Mouse (Mus musculus): ENCODE data around the gene Bri3.
A peak's percentile ranks its signal among the peaks of the same experiment; 100 is the strongest.

Bri3 gene

GRCm38 (mm10) chr5:144234714-144235113 lies 9.5 kb upstream of the Bri3 start:
- no peak for DNase-seq (ENCODE audit: low spot score)

- no peak for DNase-seq (ENCODE audit: low spot score)
These were observed 5.3 kb upstream of the Bri3 start for GRCm38 (mm10) chr5:144238969-144239368.

DNA sequence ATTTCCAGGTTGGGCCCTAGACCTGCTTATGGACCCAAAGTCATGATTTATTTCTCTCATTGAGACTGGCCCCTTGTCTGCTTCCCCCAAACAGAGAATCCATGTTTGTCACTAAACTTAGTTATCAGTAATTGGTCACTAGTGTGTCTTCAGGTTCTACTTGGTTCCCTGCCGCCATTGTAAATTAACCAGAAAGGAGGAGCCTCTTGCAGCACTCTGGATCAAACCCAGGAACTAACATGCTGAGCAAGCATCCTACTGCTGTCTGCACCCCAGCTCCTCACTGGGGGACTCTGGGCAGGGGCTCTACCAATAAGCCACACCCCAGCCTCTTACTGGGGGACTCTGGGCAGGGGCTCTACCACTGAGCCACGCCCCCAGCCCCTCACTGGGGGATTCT lies 1.4 kb downstream of the Bri3 start:
- no peak for DNase-seq (ENCODE audit: low spot score)

DNA sequence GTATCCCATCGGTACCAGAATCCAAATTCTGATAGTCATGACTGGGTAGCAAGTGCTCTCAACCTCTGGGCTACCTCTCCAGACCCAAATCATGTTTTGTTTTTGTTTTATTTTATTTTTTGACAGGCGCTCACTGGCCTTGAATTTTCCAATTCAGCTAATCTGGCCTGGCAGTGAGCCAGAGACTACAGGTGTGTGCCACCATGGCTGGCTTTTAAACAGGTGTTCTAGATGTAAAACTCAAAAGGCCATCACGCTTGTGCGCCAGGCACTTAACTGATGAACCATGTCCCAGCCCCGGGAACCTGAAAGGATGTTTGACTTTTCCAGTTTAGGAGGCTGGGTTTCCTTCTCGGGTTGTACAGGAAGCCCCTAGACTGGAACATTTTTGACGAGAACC lies 2.4 kb downstream of the Bri3 start:
- no peak for DNase-seq (ENCODE audit: low spot score)

DNA sequence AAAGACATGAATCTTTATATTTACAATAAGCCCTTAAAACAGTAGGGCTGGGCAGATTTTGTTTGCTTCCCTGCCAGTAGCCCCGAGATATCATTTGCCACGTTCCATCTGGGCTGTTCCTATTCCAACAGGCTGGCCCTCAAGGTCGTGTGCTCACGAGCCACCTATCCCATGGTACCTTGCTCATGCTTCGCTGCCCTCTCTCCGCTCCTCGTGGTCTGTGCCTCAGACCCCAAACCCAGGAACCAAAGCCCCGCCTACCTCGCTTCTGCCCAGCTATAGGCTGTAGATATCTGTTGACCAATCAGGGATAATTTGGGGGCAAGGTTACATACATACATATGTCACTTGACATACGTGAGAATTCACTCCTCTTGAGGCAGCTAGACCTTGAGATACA lies 3.1 kb downstream of the Bri3 start:
- DNase-seq (ENCODE audit: low spot score): no peak

DNA sequence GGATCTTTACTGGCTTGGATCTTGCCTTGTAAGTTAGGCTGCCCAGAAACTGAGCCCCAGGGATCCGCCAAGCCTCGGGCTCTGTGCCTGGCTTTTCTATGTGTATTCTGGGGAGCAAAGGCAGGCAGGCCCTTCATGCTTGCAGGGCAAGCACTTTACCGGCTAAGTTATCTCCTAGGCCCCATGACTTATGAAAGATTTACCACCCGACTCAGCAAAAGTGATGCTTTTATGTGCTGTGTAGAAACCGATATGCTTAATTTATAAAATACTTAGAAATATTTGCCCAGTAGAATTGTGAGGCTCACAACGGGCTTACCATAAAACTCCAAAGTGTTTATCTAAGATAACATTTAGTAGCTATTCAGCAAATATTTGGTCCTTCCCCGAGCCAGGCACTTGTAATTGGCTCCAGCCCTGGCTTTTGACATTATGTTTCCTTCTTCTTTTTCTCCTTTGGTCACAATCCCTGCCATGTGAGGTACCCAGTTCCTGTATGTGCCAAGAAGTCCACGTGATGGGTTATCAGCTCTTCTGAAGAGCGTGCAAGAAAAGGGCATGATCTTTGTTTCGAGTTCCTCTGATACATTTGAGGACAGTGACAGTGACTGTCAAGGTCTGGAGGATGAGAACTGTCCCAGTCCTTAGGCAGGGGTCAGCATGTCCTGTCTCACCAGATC lies 3.8 kb downstream of the Bri3 start:
- peak; percentile 22 for DNase-seq (ENCODE audit: low spot score)

DNA sequence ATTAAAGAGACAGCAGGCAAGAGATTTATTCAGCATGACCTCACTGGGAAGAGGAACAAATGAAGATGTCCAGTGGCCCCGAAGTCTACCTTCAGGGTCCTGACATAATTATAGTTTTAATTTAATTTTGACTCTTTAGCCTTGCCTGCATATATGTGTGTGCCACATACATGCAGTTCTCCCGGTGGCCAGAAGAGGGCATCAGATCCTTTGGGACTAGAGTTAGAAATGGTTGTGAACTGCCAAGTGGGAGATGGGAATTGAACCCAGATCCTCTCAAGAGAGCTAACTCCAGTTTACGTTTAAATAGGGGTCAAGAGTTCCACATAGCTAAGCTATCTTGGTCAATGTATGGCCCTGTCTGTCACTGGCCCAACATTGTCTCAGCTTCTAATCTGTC lies 5.6 kb downstream of the Bri3 start:
- no peak for DNase-seq (ENCODE audit: low spot score)

GRCm38 (mm10) chr5:144251876-144252577 lies 7.8 kb downstream of the Bri3 start:
- no peak for DNase-seq (ENCODE audit: low spot score)

GRCm38 (mm10) chr5:144253212-144253611 lies 9.0 kb downstream of the Bri3 start:
- no peak for DNase-seq (ENCODE audit: low spot score)

DNA sequence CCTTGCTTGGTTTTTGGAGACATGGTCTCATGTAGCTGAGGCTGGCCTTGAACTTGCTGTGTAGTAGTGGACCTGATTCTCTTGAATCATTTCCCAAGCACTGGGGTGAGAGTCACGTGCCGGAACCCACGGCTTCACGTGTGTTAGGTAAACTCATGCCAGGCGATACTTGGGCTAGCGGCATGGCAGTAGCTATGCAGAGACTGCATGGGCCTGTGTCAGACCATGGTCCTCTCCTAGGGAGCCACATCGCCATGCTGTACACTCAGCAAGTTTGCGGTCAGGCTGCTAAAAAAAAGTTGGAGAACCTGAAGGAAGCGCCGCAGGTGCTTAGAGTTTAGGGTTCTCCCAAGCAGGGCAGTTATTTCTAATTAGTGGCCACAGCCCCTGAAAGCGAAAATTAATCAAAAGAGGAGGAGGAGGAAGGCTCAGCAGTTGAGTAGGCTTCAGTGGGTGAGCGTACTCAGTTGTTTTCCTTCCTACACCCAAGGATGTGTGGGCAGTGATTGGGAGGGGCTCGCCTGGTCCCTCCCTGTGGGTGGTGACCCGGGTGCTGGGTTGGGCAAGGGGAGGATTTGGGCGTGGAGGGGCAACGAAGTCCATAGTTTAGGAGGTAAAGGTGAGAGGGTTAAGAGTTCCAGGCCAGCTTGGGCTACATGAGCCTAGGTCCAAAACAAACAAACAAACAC lies 10.0 kb downstream of the Bri3 start:
- peak; percentile 81 for DNase-seq (ENCODE audit: low spot score)

DNA sequence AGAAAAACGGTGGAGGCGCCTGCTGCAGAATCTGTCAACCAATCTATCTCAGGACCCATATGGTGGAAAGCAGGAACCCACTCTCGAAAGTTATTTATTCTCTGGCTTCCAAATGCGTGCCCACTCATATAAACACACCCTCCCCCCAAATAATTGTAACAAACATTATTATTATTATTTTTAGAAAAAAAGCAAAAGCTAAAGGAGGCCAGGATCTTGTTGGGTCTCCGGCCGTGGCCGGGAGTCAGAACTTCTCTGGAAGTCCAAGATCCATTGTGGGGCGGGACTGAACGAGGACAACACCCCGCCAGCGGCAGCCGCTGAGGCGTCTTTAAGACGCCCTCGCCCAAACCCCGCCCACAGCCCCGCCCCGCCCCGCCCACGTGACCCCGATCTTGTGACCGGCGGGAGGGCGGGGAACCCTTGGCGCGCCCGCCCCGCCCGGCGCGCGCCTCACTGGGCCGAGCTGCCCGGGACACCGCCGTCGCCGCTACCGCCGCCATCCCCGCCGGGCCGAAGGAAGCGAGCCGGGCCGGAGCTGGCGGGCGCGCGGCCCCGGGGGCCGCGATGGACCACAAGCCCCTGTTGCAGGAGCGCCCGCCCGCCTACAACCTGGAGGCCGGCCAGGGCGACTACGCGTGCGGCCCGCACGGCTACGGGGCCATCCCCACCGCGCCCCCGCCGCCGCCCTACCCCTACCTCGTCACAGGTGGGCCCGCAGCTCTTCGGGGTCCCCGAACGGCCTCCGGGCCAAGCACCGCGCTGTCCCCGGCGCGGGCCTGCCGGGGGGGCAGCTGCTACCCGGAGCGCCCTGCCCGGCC lies 10.8 kb downstream of the Bri3 start:
- DNase-seq (ENCODE audit: low spot score): peak; percentile 95

DNA sequence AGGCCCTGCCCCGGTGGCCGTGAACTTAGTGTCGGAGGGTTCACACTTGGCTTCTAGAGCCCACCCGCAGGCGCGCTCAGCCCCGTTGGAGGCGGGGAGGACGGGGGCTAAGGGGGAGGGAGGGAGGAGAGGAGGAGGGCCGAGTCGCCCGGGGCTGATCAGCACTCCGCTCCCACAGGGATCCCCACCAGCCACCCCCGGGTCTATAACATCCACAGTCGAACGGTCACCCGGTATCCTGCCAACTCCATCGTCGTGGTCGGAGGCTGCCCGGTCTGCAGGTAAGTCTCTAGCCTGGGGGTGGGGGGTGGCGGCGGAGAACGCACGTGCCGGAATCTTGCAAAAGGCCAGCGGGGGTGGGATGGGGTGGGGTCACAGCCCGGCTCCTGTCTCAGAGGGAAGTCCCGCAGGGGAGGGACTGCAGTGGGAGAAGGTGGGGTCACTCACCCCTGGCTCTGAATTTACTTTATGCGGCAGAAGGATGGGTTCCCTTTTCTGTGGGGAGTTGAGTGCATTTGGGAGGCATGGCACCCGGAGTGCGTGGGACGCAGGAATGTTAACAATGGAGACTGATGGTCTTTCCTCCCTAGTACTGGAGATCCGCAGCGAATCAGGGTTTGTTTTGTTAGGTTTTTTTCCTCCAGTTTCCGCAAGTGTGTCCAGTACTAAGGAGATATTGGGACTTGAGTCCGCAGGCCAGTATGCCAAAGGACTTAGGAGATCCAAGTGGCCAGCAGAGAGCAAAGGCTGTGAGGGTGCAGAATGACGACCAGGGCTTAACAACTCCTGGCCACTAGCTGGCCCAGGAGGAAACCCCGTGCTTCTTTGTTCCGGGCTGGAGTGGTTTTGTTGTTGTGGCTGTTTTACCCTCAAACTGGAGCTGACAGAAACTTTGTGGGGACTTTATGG lies 11.6 kb downstream of the Bri3 start:
- peak; percentile 88 for DNase-seq (ENCODE audit: low spot score)

DNA sequence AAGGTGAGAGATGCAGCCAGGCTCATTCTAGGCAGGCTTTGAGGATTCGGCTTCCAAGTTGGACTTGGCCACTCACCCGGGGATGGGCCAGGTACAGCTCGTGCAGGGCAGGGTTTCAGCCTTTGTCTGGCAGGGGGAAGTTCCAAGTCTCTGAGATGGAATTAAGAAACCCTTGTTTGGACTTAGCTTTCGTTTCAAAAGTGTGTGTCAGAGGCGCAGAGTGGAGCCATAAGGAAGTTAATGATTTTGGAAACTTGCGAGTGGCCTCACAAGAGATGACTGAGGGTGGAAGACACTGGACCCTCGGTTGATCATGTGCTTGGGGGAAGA lies 12.3 kb downstream of the Bri3 start:
- DNase-seq (ENCODE audit: low spot score): no peak

GRCm38 (mm10) chr5:144256888-144257287 lies 12.7 kb downstream of the Bri3 start:
- DNase-seq (ENCODE audit: low spot score): no peak

DNA sequence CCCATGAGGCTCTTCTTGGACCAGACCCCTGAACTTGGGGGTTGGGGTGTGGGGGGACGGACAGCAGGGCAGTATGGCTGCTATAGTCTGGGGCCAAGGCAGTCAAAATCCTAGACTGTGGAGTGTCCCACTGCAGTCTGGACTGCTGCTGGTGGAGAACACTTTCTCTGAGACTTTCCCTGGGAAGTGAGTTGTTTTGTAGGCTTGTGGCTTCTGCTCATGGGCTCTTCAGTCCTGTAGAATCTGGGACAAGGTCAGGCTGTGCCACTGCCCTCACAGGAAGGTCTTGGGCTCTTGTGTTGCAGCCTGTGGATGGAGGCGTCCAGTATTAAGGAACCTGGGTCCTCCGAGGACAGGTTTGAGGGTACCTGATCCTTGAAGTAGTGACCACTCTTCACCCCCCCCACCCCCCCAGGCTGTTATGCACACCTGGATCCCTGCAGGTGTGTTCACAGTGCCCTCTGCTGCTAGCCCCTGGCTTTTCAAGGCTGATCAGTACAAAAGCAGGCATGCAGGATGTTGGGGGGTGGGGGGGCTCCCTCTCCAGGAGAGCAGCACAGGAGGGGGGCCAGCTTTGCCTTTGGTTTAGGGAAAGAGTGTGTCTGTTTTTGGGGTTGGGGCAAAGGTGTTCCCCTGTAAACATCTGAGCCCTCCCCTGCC lies 13.3 kb downstream of the Bri3 start:
- DNase-seq (ENCODE audit: low spot score): no peak

- DNase-seq (ENCODE audit: low spot score): no peak
These were observed 13.9 kb downstream of the Bri3 start for GRCm38 (mm10) chr5:144258131-144258611.

- DNase-seq (ENCODE audit: low spot score): no peak
These were observed 14.4 kb downstream of the Bri3 start for GRCm38 (mm10) chr5:144258687-144259086.

- DNase-seq (ENCODE audit: low spot score): no peak
These were observed 15.0 kb downstream of the Bri3 start for GRCm38 (mm10) chr5:144259228-144259627.

GRCm38 (mm10) chr5:144260464-144260863 lies 16.2 kb downstream of the Bri3 start:
- no peak for DNase-seq (ENCODE audit: low spot score)

GRCm38 (mm10) chr5:144261309-144261708 lies 17.1 kb downstream of the Bri3 start:
- no peak for DNase-seq (ENCODE audit: low spot score)

DNA sequence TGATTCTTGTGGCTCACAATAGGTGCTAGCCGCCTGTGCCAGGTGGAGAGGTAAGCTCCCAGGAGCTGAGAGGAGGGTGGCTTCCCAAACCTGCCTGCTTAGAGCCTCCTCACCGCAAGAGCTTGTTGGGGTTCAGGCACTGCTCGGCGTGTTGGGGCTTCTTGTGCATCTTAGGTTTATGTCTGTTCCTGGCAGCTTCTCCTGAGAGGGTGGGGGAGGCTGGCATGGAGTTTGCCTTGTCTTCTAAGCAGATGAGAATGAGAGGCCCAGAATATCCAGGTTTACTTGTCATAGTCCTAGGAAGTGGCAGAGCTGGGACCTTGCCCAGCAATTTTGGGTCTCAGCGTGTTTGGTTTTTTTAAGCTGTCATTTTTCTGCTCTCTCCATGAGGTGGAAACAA lies 17.6 kb downstream of the Bri3 start:
- no peak for DNase-seq (ENCODE audit: low spot score)

Data from yolk sac, embryonic 10.5 days (tissue).